Mouse (Mus musculus) frontal cortex, adult 2 months (tissue): ENCODE data around the gene Camk1d. TPM values are rescaled to one million over a fixed set of nuclear protein-coding genes. Genes with fewer than 3 reads are reported as not detected.

Source experiments
- DNase-seq, 2 experiments: peaks; one replicate each; pipeline ENCODE4 v3.0.0; 2022; ENCODE audit warnings: low spot score in 1 of 2; ENCODE audit errors: extremely low spot score in 1 of 2
- polyA plus RNA-seq: library from polyadenylated mRNA; depleted of rRNA; stranded (reverse); fragments of >200 nt; gene quantifications from 2 replicates; pipeline ENCODE4 v1.2.3, GENCODE M21; 2012

Camk1d gene
- polyA plus RNA-seq, 1 experiment = 32.6 TPM

- DNase-seq = no peak
Observed at GRCm38 (mm10) chr2:5499620-5500019, 214.7 kb downstream of the Camk1d start.

- no peak for DNase-seq
Observed at GRCm38 (mm10) chr2:5489916-5490315, 224.4 kb downstream of the Camk1d start.

DNA sequence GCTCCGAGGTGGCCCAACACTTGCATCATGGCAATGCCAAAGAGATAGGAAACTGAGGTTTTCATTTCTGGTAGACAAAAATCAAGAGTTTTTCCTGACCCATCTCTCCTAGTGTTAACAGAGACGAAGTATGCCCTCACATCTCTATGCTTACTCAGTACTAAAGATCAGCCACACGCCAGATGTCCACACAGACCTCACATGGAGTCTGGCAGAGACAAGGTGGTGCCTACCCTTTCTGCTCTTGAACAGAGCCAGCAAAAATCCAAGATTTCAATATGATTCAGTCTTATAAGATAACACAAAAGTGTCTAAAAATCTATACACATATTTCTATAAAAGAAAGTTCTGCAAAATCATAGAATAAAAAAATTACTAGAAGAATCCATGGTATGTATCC, 227.0 kb downstream of the Camk1d start:
- no peak for DNase-seq

DNA sequence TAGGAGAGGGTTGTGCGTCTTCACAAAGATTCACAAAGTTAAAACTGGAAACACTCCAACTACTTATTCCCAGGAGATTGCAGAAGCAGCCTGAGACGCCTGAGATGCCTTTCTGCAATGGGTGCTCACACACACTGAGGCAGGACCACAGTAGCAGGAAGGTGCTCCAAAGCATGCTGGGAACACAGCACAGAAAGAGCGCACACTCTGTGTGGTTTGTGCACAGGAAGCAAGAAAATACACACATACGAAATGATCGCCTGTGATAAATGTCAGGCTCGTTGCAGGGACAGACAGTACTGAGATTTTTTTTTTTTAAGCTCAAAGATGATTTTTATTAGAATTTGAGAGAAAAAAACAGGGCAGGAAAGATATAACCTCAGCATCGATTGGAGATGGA, 227.7 kb downstream of the Camk1d start:
- DNase-seq = no peak

- DNase-seq = no peak
Observed at GRCm38 (mm10) chr2:5485786-5486185, 228.5 kb downstream of the Camk1d start.

DNA sequence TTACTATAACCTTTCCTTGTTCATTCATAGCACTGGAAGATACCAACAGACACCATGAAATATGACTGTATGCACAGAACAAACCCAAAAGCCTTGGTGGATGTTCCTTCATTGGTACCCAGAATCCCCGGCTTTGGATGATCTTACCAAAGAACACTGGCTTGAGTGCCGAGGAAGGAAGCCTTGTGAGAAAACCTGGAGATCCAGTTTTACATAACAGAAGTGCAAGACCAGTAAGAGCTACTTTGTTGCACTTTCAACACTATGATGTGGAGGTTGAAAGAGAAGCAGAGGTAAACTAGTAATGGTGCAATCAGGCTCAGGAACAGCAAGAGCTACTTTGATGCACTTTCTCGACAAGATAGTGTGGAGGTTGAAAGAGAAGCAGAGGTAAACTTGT, 234.4 kb downstream of the Camk1d start:
- no peak for DNase-seq

DNA sequence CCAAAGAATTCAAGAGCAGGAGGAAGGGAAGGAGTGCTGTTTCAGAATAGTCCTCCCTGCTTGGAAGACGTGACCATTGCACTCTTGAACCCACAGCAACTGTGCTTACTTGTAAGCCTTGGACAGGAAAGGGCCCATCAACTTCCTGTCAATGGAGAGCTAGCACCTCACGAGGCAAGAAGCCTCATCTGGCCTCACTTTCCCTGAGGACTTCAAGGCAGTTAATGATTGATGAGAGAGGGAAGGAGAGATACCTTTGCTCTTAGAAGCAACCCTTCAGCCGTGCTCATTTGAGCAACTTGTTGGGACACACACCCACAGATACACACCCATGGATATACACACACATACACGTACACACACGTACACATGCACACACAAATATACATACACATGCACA, 235.6 kb downstream of the Camk1d start:
- no peak for DNase-seq

DNA sequence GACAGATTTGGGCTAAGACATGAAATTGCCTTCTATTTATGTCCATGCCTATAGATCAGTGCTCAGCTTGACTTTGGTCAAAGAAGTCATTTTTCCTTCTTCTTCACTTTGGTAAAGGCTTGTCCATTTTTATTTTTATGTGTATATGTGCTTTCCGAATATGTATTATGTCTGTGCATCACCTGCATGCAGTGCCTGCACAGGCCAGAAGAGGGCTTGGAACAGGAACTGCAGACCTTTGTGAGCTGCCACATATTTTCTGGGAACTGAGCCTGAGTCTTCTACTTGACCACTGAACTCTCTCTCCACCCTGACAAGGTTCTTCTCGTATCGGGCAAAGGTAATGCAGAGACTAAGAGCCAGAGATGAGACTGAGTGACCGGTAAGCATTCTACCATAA, 236.1 kb downstream of the Camk1d start:
- DNase-seq = no peak

DNA sequence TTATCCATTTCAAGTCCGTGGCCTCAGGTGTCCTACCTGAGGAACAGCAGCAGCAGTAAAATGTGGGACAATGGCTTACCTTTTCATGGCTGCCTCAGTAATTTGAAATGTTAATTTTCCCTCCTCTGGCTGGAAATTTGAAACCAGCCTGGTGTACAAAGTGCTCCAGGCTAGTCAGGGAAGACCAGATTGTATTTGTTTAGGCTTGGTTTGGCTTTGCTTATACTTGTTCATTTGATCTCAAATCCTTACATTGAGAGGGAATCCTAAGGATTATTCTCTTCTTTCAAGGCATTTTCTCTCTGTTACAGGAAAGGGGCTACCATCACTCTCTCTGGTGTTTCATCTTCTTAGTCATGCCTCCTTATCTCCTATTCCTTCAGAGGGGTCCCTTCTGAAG, 236.8 kb downstream of the Camk1d start:
- no peak for DNase-seq

GRCm38 (mm10) chr2:5469366-5469941, 244.9 kb downstream of the Camk1d start:
- peak; percentile 44 to 61 for DNase-seq

- DNase-seq = no peak
Observed at GRCm38 (mm10) chr2:5467537-5467936, 246.8 kb downstream of the Camk1d start.

GRCm38 (mm10) chr2:5458671-5459235, 255.6 kb downstream of the Camk1d start:
- DNase-seq = peak in 1 of 2 experiments; percentile 51

GRCm38 (mm10) chr2:5458075-5458494, 256.2 kb downstream of the Camk1d start:
- DNase-seq = peak in 1 of 2 experiments; percentile 67

- no peak for DNase-seq
Observed at GRCm38 (mm10) chr2:5456108-5456507, 258.2 kb downstream of the Camk1d start.

DNA sequence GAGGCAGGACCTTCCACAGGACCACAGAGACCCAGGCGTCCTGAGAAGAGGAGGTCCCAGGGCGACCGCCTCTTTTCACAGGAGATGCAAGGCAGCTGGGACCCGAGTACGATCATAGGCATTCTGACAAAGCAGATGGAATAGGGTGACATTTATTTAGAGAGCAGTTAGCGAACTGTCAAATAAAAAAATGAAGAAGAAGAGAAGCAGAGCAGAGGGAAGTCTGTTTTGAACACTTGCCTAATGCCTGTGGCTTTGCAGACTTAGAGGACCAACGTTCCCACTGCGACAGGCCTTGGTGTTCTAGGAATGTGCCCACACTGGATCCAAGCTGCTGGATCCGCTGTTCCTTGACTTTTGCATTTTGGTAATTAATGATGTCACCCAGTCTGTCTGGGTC, 259.5 kb downstream of the Camk1d start:
- no peak for DNase-seq

DNA sequence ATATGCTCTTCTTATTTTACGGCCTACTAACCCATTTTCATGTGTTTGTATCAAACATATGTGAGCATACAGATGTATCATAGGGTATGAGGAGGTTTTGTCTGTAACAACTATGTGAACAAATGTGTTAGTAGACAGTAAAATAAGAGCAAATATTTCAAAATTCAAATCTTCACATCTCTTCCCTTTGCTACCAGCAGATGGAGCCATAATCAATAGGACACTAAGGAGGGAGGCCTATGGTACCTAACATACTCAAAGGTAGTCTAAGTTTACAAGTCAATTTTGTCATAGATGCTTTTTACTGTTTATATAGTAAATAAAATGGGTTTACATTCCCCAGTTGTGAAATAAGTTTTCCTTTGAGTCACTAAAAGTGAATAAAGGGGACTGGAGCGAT, 262.7 kb downstream of the Camk1d start:
- peak in 1 of 2 experiments; percentile 74 for DNase-seq

DNA sequence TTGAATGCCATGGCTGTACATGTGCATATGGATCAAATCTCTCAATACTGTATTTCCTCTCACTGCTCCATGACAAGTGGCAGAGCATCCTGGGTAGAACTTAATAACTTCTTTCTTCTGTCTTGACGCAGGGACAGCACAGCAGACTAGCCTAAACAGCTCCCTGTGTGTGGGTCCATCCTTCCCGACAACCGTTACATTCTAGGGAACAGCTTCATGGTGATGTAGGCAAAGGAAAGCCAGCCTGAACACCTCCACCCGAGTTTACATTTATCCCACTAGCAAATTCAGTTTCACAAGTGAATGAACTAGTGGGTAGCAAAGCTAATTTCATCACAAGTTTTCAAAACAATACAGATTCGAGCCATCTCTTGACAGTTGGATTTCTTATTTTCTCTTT, 269.0 kb downstream of the Camk1d start:
- no peak for DNase-seq

DNA sequence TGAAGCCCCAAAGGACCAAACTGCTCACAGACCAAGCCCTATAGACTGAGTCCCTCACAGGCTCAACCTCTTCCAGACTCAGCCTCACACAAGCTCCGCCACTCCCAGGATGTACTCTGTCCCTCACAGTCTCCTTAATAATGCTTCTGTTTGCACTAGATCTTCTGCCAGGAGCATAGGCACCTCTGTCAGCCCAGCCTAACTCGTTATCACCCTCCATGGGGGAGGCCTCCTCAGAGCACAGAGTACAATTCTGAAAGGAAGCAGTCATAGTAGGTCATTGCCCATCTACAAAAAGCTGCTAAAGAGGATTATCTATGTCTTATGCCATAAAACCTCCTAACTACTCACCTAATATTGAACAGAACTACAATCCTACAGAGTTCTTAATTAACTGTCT, 276.6 kb downstream of the Camk1d start:
- no peak for DNase-seq

- DNase-seq = no peak
Observed at GRCm38 (mm10) chr2:5435587-5436253, 278.6 kb downstream of the Camk1d start.

GRCm38 (mm10) chr2:5431309-5431708, 283.0 kb downstream of the Camk1d start:
- no peak for DNase-seq

- DNase-seq = peak in 1 of 2 experiments; percentile 65
Observed at GRCm38 (mm10) chr2:5429921-5430320, 284.4 kb downstream of the Camk1d start.

DNA sequence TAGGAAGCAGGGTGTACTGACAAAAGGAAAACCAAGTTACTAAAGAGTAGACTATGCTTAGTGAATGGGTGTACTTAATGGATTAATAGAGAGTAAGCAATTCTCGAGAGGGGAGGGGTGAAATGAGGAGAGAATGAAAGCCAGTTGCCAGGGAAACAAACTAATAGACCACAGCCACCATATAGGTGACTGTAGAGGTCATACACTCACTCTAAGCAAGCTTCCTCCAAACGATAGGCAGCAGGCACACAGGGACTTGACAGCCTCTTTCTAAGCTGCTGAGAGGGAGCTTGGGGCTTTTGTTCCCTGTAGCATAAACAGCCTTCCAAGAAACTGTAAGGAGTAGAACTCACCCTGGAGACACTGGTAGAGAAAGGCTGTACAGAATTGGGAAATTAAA, 288.2 kb downstream of the Camk1d start:
- DNase-seq = no peak
